Mouse (Mus musculus): ENCODE results near the gene Arl14. TPM values are rescaled to one million over a fixed set of nuclear protein-coding genes. Genes with fewer than 3 reads are reported as not detected.
A peak's percentile ranks its signal among the peaks of the same experiment; 100 is the strongest.
"Not testable (repeated sequence)": the region's sequence is repeated elsewhere in the genome, so short reads cannot be mapped to it uniquely, and the experiment has no call there.

Arl14 gene
- total RNA-seq, 2 experiments from 2014 or later, result not detected

GRCm38 (mm10) chr3:69254676-69255075 lies 32.5 kb downstream of the Arl14 start:
- intact Hi-C loops (cut with DNase I), result no loop called here
- no peak for DNase-seq (ENCODE audit: low spot score in 2 of 2)

DNA sequence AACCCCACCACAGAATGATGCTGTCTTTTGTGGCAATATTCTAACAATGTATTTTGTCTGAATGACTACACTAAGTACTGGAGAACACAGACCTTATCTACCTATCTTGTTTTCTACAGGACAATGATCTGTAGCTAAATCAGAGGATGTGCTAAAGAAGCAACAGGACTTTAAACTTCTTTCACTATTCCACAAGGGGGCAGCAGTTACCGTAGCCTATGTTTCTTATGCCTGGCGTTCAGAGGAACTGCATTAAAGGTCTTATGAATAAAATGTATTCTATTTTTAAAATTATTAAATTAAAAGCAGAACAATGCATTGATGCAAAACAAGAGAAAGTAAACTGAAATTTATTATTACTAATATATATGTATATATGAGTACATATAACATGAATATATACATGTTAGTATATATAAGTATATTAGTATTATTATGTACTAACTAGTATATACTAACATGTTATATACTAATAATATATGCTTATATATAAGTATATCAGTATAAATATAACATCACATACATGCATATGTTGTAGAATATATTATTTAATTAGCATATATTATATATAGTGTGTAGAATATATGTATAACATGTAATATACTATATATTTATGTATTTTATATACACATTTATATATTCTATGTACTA lies 35.0 kb downstream of the Arl14 start:
- peak in 1 of 2 experiments; percentile 17 for DNase-seq (ENCODE audit: low spot score in 2 of 2)
- intact Hi-C loops (cut with DNase I), result loop anchor here (2.0 kb wide), 1 partner anchor 224 kb away; no protein-coding TSS in a partner anchor

- intact Hi-C loops (cut with DNase I), result no loop called here
Observed at GRCm38 (mm10) chr3:69263010-69263643, 40.9 kb downstream of the Arl14 start.

GRCm38 (mm10) chr3:69264299-69264698 lies 42.1 kb downstream of the Arl14 start:
- intact Hi-C loops (cut with DNase I); DNase-seq (ENCODE audit: low spot score in 2 of 2): not testable (repeated sequence)

More at GRCm38 (mm10) chr3:69263010-69263643, 40.9 kb downstream of the Arl14 start:
- DNase-seq (ENCODE audit: low spot score in 2 of 2), result no peak

DNA sequence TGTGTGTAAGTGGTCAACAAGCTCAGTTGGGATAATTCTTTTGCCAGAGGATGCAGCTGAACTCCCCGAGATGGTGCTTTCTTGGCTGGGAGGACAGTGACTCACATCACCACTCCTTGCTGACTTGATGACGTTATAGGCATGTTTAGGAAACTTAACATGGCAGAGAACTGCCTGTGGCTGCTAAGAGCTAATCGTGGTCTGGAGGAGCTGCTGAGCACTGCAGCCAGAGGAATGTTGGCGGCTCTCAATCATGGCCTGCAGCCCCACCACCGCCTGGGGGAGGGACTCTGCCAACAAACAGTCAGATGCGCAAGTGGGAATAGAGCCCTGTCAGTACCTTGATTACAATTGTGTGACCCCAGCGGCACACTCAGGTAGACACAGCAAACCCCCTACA lies 49.6 kb downstream of the Arl14 start:
- intact Hi-C loops (cut with DNase I), result loop anchor here (5.0 kb wide), 1 partner anchor 45 kb away; the partner anchor contains the start of gene Ppm1l
- no peak for DNase-seq (ENCODE audit: low spot score in 2 of 2)

Other genes starting within 250 kb of the Arl14 start
- 10 to 100 TPM; 22.5 to 23.6 TPM for gene Ift80, start 217.8 kb upstream of the Arl14 start, total RNA-seq (2021)
- 1 to 10 TPM; 5.1 to 6.1 TPM for gene Smc4, start 217.7 kb upstream of the Arl14 start, total RNA-seq (2021)
- gene Trim59, start 177.7 kb upstream of the Arl14 start, total RNA-seq (2021), result 10 to 100 TPM; 10.3 to 10.4 TPM
- gene Kpna4, start 95.3 kb upstream of the Arl14 start, total RNA-seq (2021), result 10 to 100 TPM; 64.6 to 73.1 TPM
- gene Ppm1l, start 94.4 kb downstream of the Arl14 start, total RNA-seq (2021), result 10 to 100 TPM; 87.0 to 88.8 TPM